Mouse (Mus musculus) c-Kit-positive CD71-negative TER-119-negative erythroid progenitor cells, embryonic 14.5 days (primary cell): ENCODE data around the gene Homer2.

Source experiments
- DNase-seq: peaks from one replicate; pipeline ENCODE4 v3.0.0-alpha.2; 2013; ENCODE audit warnings: low read depth

Gene Homer2

GRCm38 (mm10) chr7:81707471-81708140, at the start of gene Homer2:
Homer2 (minus strand) TSS chr7:81707527.
- DNase-seq = no peak

- DNase-seq = no peak
These were observed 40.6 kb upstream of the Homer2 start for GRCm38 (mm10) chr7:81747956-81748355.

- DNase-seq = peak; percentile 35
These were observed 36.8 kb upstream of the Homer2 start for GRCm38 (mm10) chr7:81744145-81744544.

GRCm38 (mm10) chr7:81740010-81740409, 32.7 kb upstream of the Homer2 start:
- no peak for DNase-seq

GRCm38 (mm10) chr7:81738720-81739385, 31.5 kb upstream of the Homer2 start:
- no peak for DNase-seq

- no peak for DNase-seq
These were observed 28.1 kb upstream of the Homer2 start for GRCm38 (mm10) chr7:81735300-81736048.

GRCm38 (mm10) chr7:81732183-81733089, 25.1 kb upstream of the Homer2 start:
- DNase-seq = no peak

GRCm38 (mm10) chr7:81731181-81731651, 23.9 kb upstream of the Homer2 start:
- DNase-seq = no peak

- no peak for DNase-seq
These were observed 22.5 kb upstream of the Homer2 start for GRCm38 (mm10) chr7:81729787-81730186.

GRCm38 (mm10) chr7:81727716-81728115, 20.4 kb upstream of the Homer2 start:
- DNase-seq = no peak

GRCm38 (mm10) chr7:81726728-81727005, 19.3 kb upstream of the Homer2 start:
- DNase-seq = no peak

- peak; percentile 32 for DNase-seq
These were observed 18.8 kb upstream of the Homer2 start for GRCm38 (mm10) chr7:81725986-81726727.

- no peak for DNase-seq
These were observed 16.5 kb upstream of the Homer2 start for GRCm38 (mm10) chr7:81723851-81724250.

GRCm38 (mm10) chr7:81721271-81721670, 13.9 kb upstream of the Homer2 start:
- DNase-seq = no peak

- no peak for DNase-seq
These were observed 11.9 kb upstream of the Homer2 start for GRCm38 (mm10) chr7:81719216-81719661.

- DNase-seq = no peak
These were observed 11.3 kb upstream of the Homer2 start for GRCm38 (mm10) chr7:81718657-81719056.

GRCm38 (mm10) chr7:81710166-81710565, 2.8 kb upstream of the Homer2 start:
- DNase-seq = no peak

- no peak for DNase-seq
These were observed 838 bp upstream of the Homer2 start for GRCm38 (mm10) chr7:81708165-81708564.

- no peak for DNase-seq
These were observed 623 bp downstream of the Homer2 start for GRCm38 (mm10) chr7:81706416-81707391.

- no peak for DNase-seq
These were observed 1.3 kb downstream of the Homer2 start for GRCm38 (mm10) chr7:81706027-81706415.
